Mouse (Mus musculus): ENCODE measurements around the gene Olfr742.

Olfr742 gene

GRCm38 (mm10) chr14:50503300-50503699, at the start of gene Olfr742:
TSS of gene Olfr742 (plus strand) at chr14:50503600.
- DNase-seq = no peak

- DNase-seq = no peak
Observed at GRCm38 (mm10) chr14:50472438-50472837, 31.0 kb upstream of the Olfr742 start, which contains the start of gene Olfr741. TSS of gene Olfr741 (plus strand) at chr14:50472738.

- DNase-seq = no peak
Observed at GRCm38 (mm10) chr14:50478406-50478805, 25.0 kb upstream of the Olfr742 start.

GRCm38 (mm10) chr14:50521539-50521938, 18.1 kb downstream of the Olfr742 start, which contains the start of gene Olfr743:
TSS of gene Olfr743 (plus strand) at chr14:50521839.
- no peak for DNase-seq

- no peak for DNase-seq
Observed at GRCm38 (mm10) chr14:50552734-50553133, 49.3 kb downstream of the Olfr742 start.

All from lung, postnatal 4 days (tissue).